Mouse (Mus musculus) liver, embryonic 12.5 days (tissue): ENCODE data around the gene Tmc2. TPM values are rescaled to one million over a fixed set of nuclear protein-coding genes. Genes with fewer than 3 reads are reported as not detected.

Experiments
- polyA plus RNA-seq: library from polyadenylated mRNA; unstranded; fragments of >200 nt; fragmentation: Nextera tagmentation; extraction: Ambion mirVana; gene quantifications from 2 replicates; pipeline ENCODE4 v1.2.1, GENCODE M21; 2016

Gene Tmc2
- polyA plus RNA-seq, 1 experiment from 2014 or later, result not detected

Other genes starting within 250 kb of the Tmc2 start
- not detected in 2 replicates for gene Tgm3, start 182.8 kb upstream of the Tmc2 start, polyA plus RNA-seq
- not detected in 2 replicates for gene Tgm6, start 82.8 kb upstream of the Tmc2 start, polyA plus RNA-seq
- 436 and 453 TPM in 2 replicates for gene Snrpb, start 15.8 kb upstream of the Tmc2 start, polyA plus RNA-seq
- gene Nop56, start 79.2 kb downstream of the Tmc2 start, polyA plus RNA-seq, result 377 and 389 TPM in 2 replicates
- gene Idh3b, start 89.4 kb downstream of the Tmc2 start, polyA plus RNA-seq, result 123 and 127 TPM in 2 replicates
- gene Ebf4, start 100.0 kb downstream of the Tmc2 start, polyA plus RNA-seq, result 0.41 and 0.61 TPM in 2 replicates
- 11.0 TPM in 2 replicates for gene Cpxm1, start 202.4 kb downstream of the Tmc2 start, polyA plus RNA-seq
- gene Gm28372, start 210.0 kb downstream of the Tmc2 start, polyA plus RNA-seq, result not detected in 2 replicates
- gene 1700020A23Rik, start 210.1 kb downstream of the Tmc2 start, polyA plus RNA-seq, result not detected in 2 replicates
- not detected in 2 replicates for gene Tmem239, start 211.3 kb downstream of the Tmc2 start, polyA plus RNA-seq
- gene Vps16, start 229.1 kb downstream of the Tmc2 start, polyA plus RNA-seq, result 54.9 and 64.5 TPM in 2 replicates
- 5.2 and 5.7 TPM in 2 replicates for gene Pced1a, start 229.5 kb downstream of the Tmc2 start, polyA plus RNA-seq